ENCODE assay signal across 13 mouse cellular contexts in genomic region chr5:36526274-36526673, GRCm38 (mm10). TPM values are rescaled to one million over a fixed set of nuclear protein-coding genes. Genes with fewer than 3 reads are reported as not detected.
DNase-seq lines count a peak whose midpoint lies in the region; ATAC-seq lines count a peak whose summit lies in the region.
"Had no signal": no experiment of that assay in that cellular context is flagged by ENCODE, and none has a peak within 500 bp of the region (broad histone marks: within the 10 kb centered on the region; RNA-seq: fewer than 3 reads in every experiment).

No protein-coding gene starts in this region.

- peak; percentile 35 for DNase-seq in heart, postnatal 4 days
- no peak for DNase-seq in heart, adult 8-10 months (ENCODE audit: low spot score)
- peak; percentile 20 for DNase-seq in midbrain, embryonic 14.5 days
- DNase-seq in R1 (ENCODE audit: low read depth, low spot score) = peak; percentile 27
- DNase-seq: cerebellum, adult 11 months; left cerebral cortex, postnatal 4 days had no signal

- H3K4me3 ChIP-seq in midbrain, embryonic 14.5 days (replicated peaks; ENCODE audit: low read depth, low read length) = no peak overlapping the region
- H3K4me3 ChIP-seq in midbrain, embryonic 13.5 days (replicated peaks) = no peak overlapping the region
- H3K4me3 ChIP-seq: erythroblast, embryonic 14.5 days had no signal

- peaks cover 23% of the 10 kb centered on the region for H3K36me3 ChIP-seq in midbrain, embryonic 14.5 days (ENCODE audit: control insufficient read depth, insufficient read depth, low read length)
- H3K36me3 ChIP-seq in midbrain, embryonic 13.5 days = peaks cover 36% of the 10 kb centered on the region

- H3K4me2 ChIP-seq in midbrain, embryonic 14.5 days (ENCODE audit: low read length) = no peak overlapping the region
- H3K4me2 ChIP-seq in midbrain, embryonic 13.5 days (replicated peaks) = no peak overlapping the region
- H3K4me2 ChIP-seq: midbrain, embryonic 11.5 days had no signal

- H3K4me1 ChIP-seq in midbrain, embryonic 14.5 days (ENCODE audit: control insufficient read depth, insufficient read depth, low read length) = peaks cover 13% of the 10 kb centered on the region
- H3K4me1 ChIP-seq in midbrain, embryonic 13.5 days (replicated peaks) = peaks cover 40% of the 10 kb centered on the region

- no peaks in the 10 kb centered on the region for H3K9me3 ChIP-seq in midbrain, embryonic 14.5 days (ENCODE audit: control insufficient read depth, low read length)
- H3K9me3 ChIP-seq in midbrain, embryonic 13.5 days = no peaks in the 10 kb centered on the region

- no peaks in the 10 kb centered on the region for H3K27me3 ChIP-seq in midbrain, embryonic 14.5 days (ENCODE audit: control insufficient read depth, insufficient read depth, low read length)
- H3K27me3 ChIP-seq in midbrain, embryonic 13.5 days = no peaks in the 10 kb centered on the region

- H3K9ac ChIP-seq in midbrain, embryonic 14.5 days (replicated peaks; ENCODE audit: low read length) = no peak overlapping the region
- no peak overlapping the region for H3K9ac ChIP-seq in midbrain, embryonic 13.5 days (replicated peaks)

- no peak overlapping the region for H3K27ac ChIP-seq in midbrain, embryonic 14.5 days (replicated peaks; ENCODE audit: low read depth, low read length)
- no peak overlapping the region for H3K27ac ChIP-seq in midbrain, embryonic 13.5 days

- 87% methylated on average over 5 of the region's 5 CpGs for WGBS in midbrain, embryonic 14.5 days
- 83% methylated on average over 5 of the region's 5 CpGs for WGBS in midbrain, embryonic 13.5 days

- ATAC-seq in midbrain, embryonic 14.5 days (ENCODE audit: low FRiP score, low TSS enrichment) = no peak
- no peak for ATAC-seq in midbrain, embryonic 13.5 days
- ATAC-seq in neutrophil, adult 5-6 weeks (ENCODE audit: extremely low read depth, insufficient number of reproducible peaks, low FRiP score, poor library complexity, severe bottlenecking) = peak; percentile 49; the same call in 1 of the 2 replicates
- no peak for ATAC-seq in inflammation-experienced regulatory T-cells, adult 6 months
- ATAC-seq: intestine, embryonic 16.5 days had no signal

RNA-seq across cellular contexts. Expression of gene Ccdc96, which starts 41.9 kb away (rescaled TPM):
- total RNA-seq in heart, postnatal 4 days (2021) = under 1 TPM; 0.19 to 0.23 TPM
- under 1 TPM; 0.25 to 0.49 (median 0.31) TPM for total RNA-seq in heart, adult 8-10 months (2022)
- polyA plus RNA-seq in midbrain, embryonic 14.5 days (2014; fragmentation: Nextera tagmentation; extraction: Ambion mirVana) = 3.0 and 3.1 TPM in 2 replicates
- polyA plus RNA-seq in midbrain, embryonic 13.5 days (2015; fragmentation: Nextera tagmentation; extraction: Ambion mirVana) = 4.5 and 5.2 TPM in 2 replicates
- total RNA-seq in neutrophil, adult 5-6 weeks (2017) = 0.35 and 0.49 TPM in 2 replicates
- polyA plus RNA-seq in inflammation-experienced regulatory T-cells, adult 6 months (2017; shearing (Covaris generic)) = under 1 TPM in 1 of 3 experiments, not detected in 2; 0.10 TPM
- total RNA-seq: granulocyte monocyte progenitor cell, adult 5-6 weeks had no signal

RNA-seq across cellular contexts. Expression of gene Tada2b, which starts 42.2 kb away (rescaled TPM):
- total RNA-seq in heart, postnatal 4 days (2021) = 10 to 100 TPM; 18.9 to 21.3 TPM
- 10 to 100 TPM; 13.8 to 17.5 (median 15.3) TPM for total RNA-seq in heart, adult 8-10 months (2022)
- 7.0 and 7.1 TPM in 2 replicates for polyA plus RNA-seq in midbrain, embryonic 14.5 days (2014; fragmentation: Nextera tagmentation; extraction: Ambion mirVana)
- 2.9 and 3.0 TPM in 2 replicates for polyA plus RNA-seq in midbrain, embryonic 13.5 days (2015; fragmentation: Nextera tagmentation; extraction: Ambion mirVana)
- 26.4 and 28.9 TPM in 2 replicates for total RNA-seq in neutrophil, adult 5-6 weeks (2017)
- 1 to 10 TPM; 2.8 to 3.6 (median 3.5) TPM for polyA plus RNA-seq in inflammation-experienced regulatory T-cells, adult 6 months (2017; shearing (Covaris generic))
